Mouse (Mus musculus) midbrain, embryonic 16.5 days (tissue): ENCODE results near the gene Olfr608. TPM values are rescaled to one million over a fixed set of nuclear protein-coding genes. Genes with fewer than 3 reads are reported as not detected.

Experiments
- polyA plus RNA-seq: library from polyadenylated mRNA; unstranded; fragments of >200 nt; fragmentation: Nextera tagmentation; extraction: Ambion mirVana; gene quantifications from 2 replicates; pipeline ENCODE4 v1.2.1, GENCODE M21; 2015

The Olfr608 gene
- polyA plus RNA-seq, 1 experiment from 2014 or later: not detected

Other genes with a start within 250 kb of the Olfr608 start
- gene Usp17ld, start 217.4 kb upstream of the Olfr608 start, polyA plus RNA-seq: not detected in 2 replicates
- gene Olfr596, start 164.2 kb upstream of the Olfr608 start, polyA plus RNA-seq: 0.06 TPM in 1 of 2 replicates, not detected in the other
- not detected in 2 replicates for gene Olfr597, start 153.6 kb upstream of the Olfr608 start, polyA plus RNA-seq
- not detected in 2 replicates for gene Olfr598, start 146.3 kb upstream of the Olfr608 start, polyA plus RNA-seq
- gene Olfr599, start 134.0 kb upstream of the Olfr608 start, polyA plus RNA-seq: not detected in 2 replicates
- gene Olfr600, start 120.2 kb upstream of the Olfr608 start, polyA plus RNA-seq: not detected in 2 replicates
- gene Olfr601, start 107.2 kb upstream of the Olfr608 start, polyA plus RNA-seq: not detected in 2 replicates
- gene Olfr603, start 83.7 kb upstream of the Olfr608 start, polyA plus RNA-seq: not detected in 2 replicates
- gene Usp17lc, start 54.8 kb upstream of the Olfr608 start, polyA plus RNA-seq: not detected in 2 replicates
- gene Olfr605, start 24.4 kb upstream of the Olfr608 start, polyA plus RNA-seq: not detected in 2 replicates
- gene Olfr606, start 20.8 kb upstream of the Olfr608 start, polyA plus RNA-seq: not detected in 2 replicates
- gene Olfr607, start 5.7 kb upstream of the Olfr608 start, polyA plus RNA-seq: not detected in 2 replicates
- gene Olfr609, start 28.2 kb downstream of the Olfr608 start, polyA plus RNA-seq: not detected in 2 replicates
- gene Olfr610, start 42.2 kb downstream of the Olfr608 start, polyA plus RNA-seq: not detected in 2 replicates
- gene Olfr611, start 51.0 kb downstream of the Olfr608 start, polyA plus RNA-seq: not detected in 2 replicates
- gene Olfr612, start 72.8 kb downstream of the Olfr608 start, polyA plus RNA-seq: not detected in 2 replicates
- gene Olfr613, start 78.2 kb downstream of the Olfr608 start, polyA plus RNA-seq: not detected in 2 replicates
- gene Olfr615, start 86.2 kb downstream of the Olfr608 start, polyA plus RNA-seq: not detected in 2 replicates
- not detected in 2 replicates for gene Olfr616, start 99.3 kb downstream of the Olfr608 start, polyA plus RNA-seq
- not detected in 2 replicates for gene Olfr617, start 103.2 kb downstream of the Olfr608 start, polyA plus RNA-seq
- gene Olfr618, start 120.2 kb downstream of the Olfr608 start, polyA plus RNA-seq: 0.15 TPM in 1 of 2 replicates, not detected in the other
- not detected in 2 replicates for gene Olfr619, start 130.7 kb downstream of the Olfr608 start, polyA plus RNA-seq
- not detected in 2 replicates for gene Olfr620, start 142.7 kb downstream of the Olfr608 start, polyA plus RNA-seq
- gene Olfr622, start 172.8 kb downstream of the Olfr608 start, polyA plus RNA-seq: not detected in 2 replicates
- not detected in 2 replicates for gene Olfr623, start 193.8 kb downstream of the Olfr608 start, polyA plus RNA-seq
- gene Olfr624, start 201.3 kb downstream of the Olfr608 start, polyA plus RNA-seq: not detected in 2 replicates
- gene Olfr625-ps1, start 212.8 kb downstream of the Olfr608 start, polyA plus RNA-seq: not detected in 2 replicates
- gene Olfr243, start 244.8 kb downstream of the Olfr608 start, polyA plus RNA-seq: not detected in 2 replicates